Mouse (Mus musculus) hindbrain, embryonic 14.5 days (tissue): ENCODE measurements around the gene Zfand5. TPM values are rescaled to one million over a fixed set of nuclear protein-coding genes. Genes with fewer than 3 reads are reported as not detected.

Source experiments
- ATAC-seq: fragments of 200-750 bp; cut with Nextera tagmentation; 2 replicates; pipeline ENCODE4 v1.8.0; 2017; ENCODE audit warnings: moderate number of reproducible peaks, mild to moderate bottlenecking, moderate TSS enrichment, moderate library complexity; ENCODE audit not compliant: low FRiP score
- DNase-seq: peaks from one replicate; pipeline ENCODE4 v3.0.0-alpha.2; 2015; ENCODE audit warnings: low spot score
- H3K27ac ChIP-seq: fragments of 300-500 bp; sonication (generic); 2 replicates; pipeline ENCODE4 v1.5.1; 2014; ENCODE audit warnings: mild to moderate bottlenecking, moderate library complexity
- H3K27me3 ChIP-seq: fragments of 300-500 bp; sonication (generic); 2 replicates; pipeline ENCODE4 v1.6.1; 2014; ENCODE audit warnings: mild to moderate bottlenecking, low read length, mixed read lengths; ENCODE audit not compliant: control insufficient read depth, insufficient read depth
- H3K36me3 ChIP-seq: fragments of 300-500 bp; sonication (generic); replicated peaks from 2 replicates; pipeline ENCODE4 v1.6.1; 2014; ENCODE audit not compliant: control insufficient read depth, insufficient read depth
- H3K4me1 ChIP-seq: fragments of 300-500 bp; sonication (generic); replicated peaks from 2 replicates; pipeline ENCODE4 v1.6.1; 2014; ENCODE audit warnings: antibody characterized with exemption, low read length, mixed read lengths; ENCODE audit not compliant: control insufficient read depth, insufficient read depth
- H3K4me2 ChIP-seq: fragments of 300-500 bp; sonication (generic); replicated peaks from 2 replicates; pipeline ENCODE4 v1.6.1; 2014; ENCODE audit warnings: mild to moderate bottlenecking, moderate library complexity
- H3K4me3 ChIP-seq: fragments of 300-500 bp; sonication (generic); replicated peaks from 2 replicates; pipeline ENCODE4 v1.5.1; 2014; ENCODE audit warnings: mild to moderate bottlenecking, low read length
- H3K9ac ChIP-seq: fragments of 300-500 bp; sonication (generic); 2 replicates; pipeline ENCODE4 v1.6.1; 2014
- H3K9me3 ChIP-seq: fragments of 300-500 bp; sonication (generic); 2 replicates; pipeline ENCODE4 v1.6.1; 2016; ENCODE audit warnings: low read length; ENCODE audit not compliant: control insufficient read depth
- WGBS: fragments of 180-500 bp; shearing (Covaris S2); extraction: QIAGEN DNeasy Blood & Tissue Kit; methylation state at CpG from one replicate; pipeline ENCODE4 v1.1.7; 2014; 5-methylcytosine and 5-hydroxymethylcytosine counted together
- polyA plus RNA-seq: library from polyadenylated mRNA; unstranded; fragments of >200 nt; fragmentation: Nextera tagmentation; extraction: Ambion mirVana; gene quantifications from 2 replicates; pipeline ENCODE4 v1.2.1, GENCODE M21; 2014

Zfand5 gene
- polyA plus RNA-seq, 1 experiment from 2014 or later: 206 TPM

DNA sequence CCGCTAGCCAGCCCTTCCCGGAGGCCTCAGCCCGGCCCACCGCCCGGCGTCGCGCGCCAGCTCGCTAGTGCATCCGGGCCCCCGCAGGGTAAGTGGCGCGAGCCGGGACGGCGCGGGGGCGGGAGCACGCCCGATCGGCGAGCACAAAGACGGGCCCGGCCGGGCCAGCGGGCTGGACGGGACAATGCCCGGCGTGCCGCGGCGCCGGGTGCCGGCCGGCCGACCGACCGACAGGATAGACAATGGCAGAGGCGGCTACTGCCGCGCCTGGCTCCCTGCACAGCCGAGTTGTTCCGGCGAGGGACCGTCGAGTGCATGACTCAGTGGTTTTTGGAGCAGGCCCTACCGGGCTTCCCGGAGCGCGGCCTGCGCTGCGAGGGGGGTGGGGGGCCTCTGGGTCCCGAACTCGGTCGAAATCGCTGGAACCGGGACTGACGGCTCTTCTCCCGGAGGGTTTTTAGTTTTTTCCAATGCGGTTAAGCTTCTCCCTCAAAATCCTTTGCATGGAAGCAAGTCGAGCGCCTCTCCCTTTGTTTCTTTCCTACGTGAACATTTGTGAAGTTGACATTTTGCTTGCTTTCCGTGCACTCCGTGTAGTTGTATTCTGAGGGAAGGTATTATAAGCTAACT is 692 bp downstream of the Zfand5 start:
- Histone ChIP-seq H3K4me2 (peak overlapping the region; percentile 70), H3K27ac (peak overlapping the region; percentile 100), H3K4me3 (peak overlapping the region; percentile 99), H3K9ac (peak overlapping the region; percentile 99), H3K4me1 (peaks cover 28% of the 10 kb centered on the region), H3K9me3 (no peaks in the 10 kb centered on the region), H3K27me3 (no peaks in the 10 kb centered on the region), H3K36me3 (peaks cover 14% of the 10 kb centered on the region)
- peak; percentile 57 for DNase-seq
- peak; percentile 59; the same call in 1 of the 2 replicates for ATAC-seq
- WGBS: under 1% methylated on average over 66 of the region's 66 CpGs

DNA sequence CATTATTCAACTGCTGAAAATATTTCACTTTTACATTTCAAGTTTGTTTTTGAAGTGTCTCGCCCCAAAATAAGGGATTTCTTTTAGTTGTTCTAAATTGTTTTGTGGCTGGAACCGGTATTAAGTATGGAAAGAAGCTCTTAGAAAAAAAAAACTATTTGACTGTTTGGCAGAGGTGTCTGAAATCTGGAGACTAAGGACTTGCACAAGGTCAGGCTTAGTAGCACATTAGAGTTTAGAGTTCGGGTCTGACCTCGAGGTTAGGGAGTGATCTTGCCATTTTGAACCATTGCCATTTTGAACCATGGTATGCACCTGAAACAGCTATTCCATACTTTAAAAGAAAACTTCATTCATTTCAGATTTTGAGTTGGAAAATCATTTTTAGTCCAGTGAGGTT is 1.4 kb downstream of the Zfand5 start:
- peak overlapping the region; percentile 57 for H3K27ac ChIP-seq
- H3K4me3 ChIP-seq: peak overlapping the region; percentile 99
- WGBS: under 1% methylated on average over 4 of the region's 4 CpGs
- peak overlapping the region; percentile 99 for H3K9ac ChIP-seq
- DNase-seq: peak; percentile 33
- peaks cover 19% of the 10 kb centered on the region for H3K36me3 ChIP-seq
- H3K4me2 ChIP-seq: peak overlapping the region; percentile 70
- H3K27me3 ChIP-seq: no peaks in the 10 kb centered on the region
- H3K4me1 ChIP-seq: peaks cover 28% of the 10 kb centered on the region
- no peaks in the 10 kb centered on the region for H3K9me3 ChIP-seq
- ATAC-seq: no peak

DNA sequence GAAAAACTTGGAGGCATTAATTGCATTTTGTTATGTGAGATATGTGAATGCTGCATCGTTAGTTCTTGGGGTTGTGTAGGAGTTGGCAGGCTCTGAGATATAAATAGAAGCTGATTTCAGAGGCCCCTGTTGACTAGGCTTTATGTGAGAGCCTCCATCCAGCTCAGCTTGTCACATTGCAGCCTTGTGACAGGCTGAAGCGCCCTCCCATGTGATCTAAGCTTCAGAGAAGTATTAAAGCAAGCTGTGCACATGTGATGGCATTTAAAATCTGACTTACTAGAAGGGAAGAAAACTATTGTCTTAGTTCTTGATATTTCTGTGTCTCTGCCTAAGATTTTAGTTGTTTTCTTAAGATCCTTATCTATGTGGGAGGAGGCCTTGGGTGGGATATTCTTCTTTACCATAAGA is 2.1 kb downstream of the Zfand5 start:
- Histone ChIP-seq H3K27me3 (no peaks in the 10 kb centered on the region), H3K4me3 (peak overlapping the region; percentile 99), H3K9me3 (no peaks in the 10 kb centered on the region), H3K36me3 (peaks cover 22% of the 10 kb centered on the region), H3K27ac (0 out of 2 replicates have a peak overlapping the region, but pooled peaks have one; percentile 57), H3K4me1 (peaks cover 28% of the 10 kb centered on the region), H3K9ac (peak overlapping the region; percentile 99), H3K4me2 (peak overlapping the region; percentile 70)
- 0% methylated on average over 2 of the region's 2 CpGs for WGBS
- peak; percentile 71 for DNase-seq
- ATAC-seq: no peak

DNA sequence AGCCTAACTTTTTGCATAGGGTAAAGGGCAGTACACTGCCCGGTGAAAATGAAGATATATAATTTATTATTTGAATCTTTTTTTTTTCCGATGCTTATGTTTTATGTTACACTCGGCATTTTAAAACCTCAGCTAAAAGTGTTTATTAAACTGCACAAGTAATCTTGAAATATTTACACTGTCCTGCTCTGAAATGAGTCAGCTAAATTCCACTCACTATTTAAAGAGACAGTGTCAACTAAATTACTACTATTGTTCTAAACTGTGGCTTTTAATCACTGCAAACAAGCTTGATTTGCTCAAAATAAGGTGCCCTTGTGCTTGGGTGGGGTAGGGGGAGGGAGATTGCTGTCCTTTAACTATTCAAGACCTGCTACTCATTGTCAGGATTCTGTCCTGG is 2.6 kb downstream of the Zfand5 start:
- Histone ChIP-seq H3K4me2 (peak overlapping the region; percentile 70), H3K36me3 (peaks cover 26% of the 10 kb centered on the region), H3K27me3 (no peaks in the 10 kb centered on the region), H3K4me1 (peaks cover 28% of the 10 kb centered on the region), H3K9ac (peak overlapping the region; percentile 99), H3K9me3 (no peaks in the 10 kb centered on the region), H3K27ac (no peak overlapping the region), H3K4me3 (peak overlapping the region; percentile 99)
- 45% methylated on average over 3 of the region's 3 CpGs for WGBS
- DNase-seq: no peak
- ATAC-seq: no peak

DNA sequence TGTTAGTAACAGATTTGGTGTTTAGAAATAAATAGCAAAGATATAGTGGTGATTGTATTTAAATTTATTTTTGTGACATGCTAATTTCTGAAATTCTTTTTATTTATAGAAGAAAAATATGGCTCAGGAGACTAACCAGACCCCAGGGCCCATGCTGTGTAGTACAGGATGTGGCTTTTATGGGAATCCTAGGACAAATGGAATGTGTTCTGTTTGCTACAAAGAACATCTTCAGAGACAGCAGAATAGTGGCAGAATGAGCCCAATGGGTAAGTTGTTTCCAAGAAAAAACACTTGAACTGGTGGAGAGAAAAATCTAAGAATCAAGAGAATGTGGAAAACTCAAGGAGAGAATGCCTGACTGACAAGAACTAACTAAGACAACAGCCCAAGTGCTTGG is 4.2 kb downstream of the Zfand5 start:
- ATAC-seq (no peak), DNase-seq (no peak)
- H3K27ac ChIP-seq: no peak overlapping the region
- no peaks in the 10 kb centered on the region for H3K27me3 ChIP-seq
- H3K36me3 ChIP-seq: peaks cover 41% of the 10 kb centered on the region
- no peak overlapping the region for H3K4me2 ChIP-seq
- peaks cover 22% of the 10 kb centered on the region for H3K4me1 ChIP-seq
- H3K9ac ChIP-seq: no peak overlapping the region
- no peaks in the 10 kb centered on the region for H3K9me3 ChIP-seq
- no peak overlapping the region for H3K4me3 ChIP-seq

DNA sequence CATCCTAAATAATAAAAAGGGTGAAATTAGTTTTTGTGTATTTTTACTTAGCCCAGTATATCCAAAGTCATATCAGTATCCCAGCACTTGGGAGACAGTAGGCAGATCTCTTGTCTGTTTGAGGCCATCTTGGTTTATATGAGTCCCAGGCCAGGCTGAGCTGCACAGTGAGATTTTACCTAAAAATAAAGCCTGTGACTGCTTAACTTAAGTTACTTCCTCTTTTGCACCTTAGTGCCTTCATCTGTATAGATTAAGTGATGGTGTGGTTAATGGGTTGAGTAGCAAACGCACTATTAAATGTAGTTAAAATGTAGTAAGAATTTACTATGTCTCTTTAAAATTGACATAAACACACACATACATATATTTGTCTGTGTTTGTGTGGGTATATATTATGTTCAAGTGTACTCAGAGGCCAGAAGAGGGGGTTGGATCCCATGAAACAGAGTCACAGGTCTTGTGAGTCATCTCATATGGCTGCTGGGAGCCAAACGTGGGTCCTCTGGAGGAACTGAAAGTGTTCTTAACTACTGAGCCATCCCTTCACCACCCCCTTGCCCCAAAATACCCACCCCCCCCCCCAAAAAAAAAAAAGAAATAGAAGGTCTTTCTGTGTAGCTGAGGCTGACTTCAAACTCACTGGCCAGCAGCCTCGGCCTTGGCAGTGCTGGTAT is 14.5 kb downstream of the Zfand5 start:
- WGBS: 89% methylated on average over 3 of the region's 3 CpGs

DNA sequence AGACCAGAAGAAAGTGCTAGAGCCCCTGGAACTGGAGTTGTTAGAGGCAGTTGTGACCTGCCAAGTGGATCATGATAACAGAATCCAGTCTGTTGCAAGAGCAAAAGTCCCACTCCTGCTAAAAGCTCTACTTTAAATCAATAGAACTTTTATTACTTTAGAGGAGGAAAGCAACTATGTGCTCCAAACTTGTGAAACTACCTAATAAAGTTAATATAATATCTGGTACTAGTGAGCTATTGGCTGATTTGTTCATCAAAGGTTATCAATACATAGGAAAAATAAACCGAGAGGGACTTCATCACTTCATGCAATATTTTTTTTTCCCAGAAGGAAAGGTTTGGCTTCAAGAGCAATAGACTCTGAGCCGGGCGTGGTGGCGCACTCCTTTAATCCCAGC is 25.3 kb downstream of the Zfand5 start:
- no peak overlapping the region for H3K9ac ChIP-seq
- H3K4me2 ChIP-seq: no peak overlapping the region
- H3K4me1 ChIP-seq: no peaks in the 10 kb centered on the region
- DNase-seq: no peak
- ATAC-seq: no peak
- 98% methylated on average over 4 of the region's 4 CpGs for WGBS
- no peaks in the 10 kb centered on the region for H3K36me3 ChIP-seq
- no peaks in the 10 kb centered on the region for H3K27me3 ChIP-seq
- H3K4me3 ChIP-seq: no peak overlapping the region
- H3K27ac ChIP-seq: no peak overlapping the region
- H3K9me3 ChIP-seq: no peaks in the 10 kb centered on the region

More for the DNA sequence above, 14.5 kb downstream of the Zfand5 start:
- Histone ChIP-seq H3K4me1 (no peaks in the 10 kb centered on the region), H3K36me3 (peaks cover 39% of the 10 kb centered on the region), H3K27ac (no peak overlapping the region), H3K4me3 (no peak overlapping the region), H3K4me2 (no peak overlapping the region), H3K9me3 (no peaks in the 10 kb centered on the region), H3K9ac (no peak overlapping the region), H3K27me3 (no peaks in the 10 kb centered on the region)
- DNase-seq (no peak), ATAC-seq (no peak)

DNA sequence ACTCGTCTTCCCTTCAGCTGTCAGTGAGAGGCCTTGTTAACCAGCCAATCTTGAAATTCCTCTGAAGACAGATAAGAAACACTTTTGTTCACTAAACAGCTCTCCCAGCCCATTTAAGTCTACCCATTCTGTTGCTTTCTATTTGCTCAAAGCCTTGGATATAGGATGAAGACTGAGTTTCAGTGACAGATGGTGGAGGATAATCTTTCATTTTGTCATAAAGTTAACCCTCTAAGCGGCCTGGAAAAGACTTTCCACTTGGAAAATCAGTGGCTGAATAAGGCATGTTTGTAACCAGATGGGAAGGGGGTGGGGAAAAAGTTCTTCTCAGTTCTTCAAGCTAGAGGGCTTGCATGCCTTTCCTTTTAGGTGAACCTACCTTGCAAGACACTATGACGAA is 29.7 kb downstream of the Zfand5 start:
- H3K36me3 ChIP-seq: no peaks in the 10 kb centered on the region
- 50% methylated on average over 3 of the region's 3 CpGs for WGBS
- H3K9ac ChIP-seq: no peak overlapping the region
- no peaks in the 10 kb centered on the region for H3K9me3 ChIP-seq
- no peaks in the 10 kb centered on the region for H3K4me1 ChIP-seq
- no peaks in the 10 kb centered on the region for H3K27me3 ChIP-seq
- H3K4me2 ChIP-seq: no peak overlapping the region
- DNase-seq: no peak
- H3K27ac ChIP-seq: no peak overlapping the region
- no peak for ATAC-seq
- no peak overlapping the region for H3K4me3 ChIP-seq

DNA sequence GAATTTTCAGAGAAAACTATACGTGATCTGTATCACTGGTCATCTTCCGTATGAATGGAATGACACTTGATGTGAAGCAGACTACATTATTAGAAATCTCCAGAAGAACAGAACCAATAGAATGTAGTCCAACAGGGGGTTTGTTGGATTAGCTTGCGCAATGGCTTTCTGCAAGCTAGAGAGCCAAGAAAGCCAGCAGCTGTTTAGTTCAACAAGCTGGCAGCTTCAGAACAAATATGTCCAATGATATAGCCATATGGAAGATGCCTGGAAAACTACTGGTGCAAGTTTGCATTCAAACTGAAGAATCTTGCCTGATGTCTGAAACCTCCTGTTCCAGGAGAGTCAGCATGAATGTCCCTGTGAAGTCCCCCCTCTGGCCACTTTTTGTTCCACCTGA is 35.7 kb downstream of the Zfand5 start:
- Histone ChIP-seq H3K9me3 (no peaks in the 10 kb centered on the region), H3K36me3 (no peaks in the 10 kb centered on the region), H3K27me3 (no peaks in the 10 kb centered on the region), H3K9ac (no peak overlapping the region), H3K27ac (no peak overlapping the region), H3K4me3 (no peak overlapping the region), H3K4me1 (no peaks in the 10 kb centered on the region), H3K4me2 (no peak overlapping the region)
- 93% methylated on average over 3 of the region's 3 CpGs for WGBS
- DNase-seq: no peak
- no peak for ATAC-seq
